8 mouse cellular contexts compared by ENCODE assay signal in the genomic region with DNA sequence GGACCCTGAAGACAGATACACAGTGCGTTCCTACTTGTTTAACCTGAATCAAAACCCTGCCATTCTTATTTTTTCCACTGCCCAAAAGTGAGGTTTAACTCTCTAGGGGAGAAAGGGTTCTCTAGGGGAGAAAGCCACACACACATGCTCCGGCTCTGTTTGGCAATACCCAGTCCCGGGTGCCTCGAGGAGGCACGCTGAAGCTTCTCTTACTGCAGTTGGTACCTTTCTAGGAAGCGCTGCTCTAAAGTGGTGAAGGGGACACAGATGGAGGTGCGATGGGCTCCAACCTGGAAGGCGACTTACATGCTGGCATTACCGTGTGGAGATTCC. TPM values are rescaled to one million over a fixed set of nuclear protein-coding genes. Genes with fewer than 3 reads are reported as not detected.
A peak's percentile ranks its signal among the peaks of the same experiment; 100 is the strongest.
DNase-seq lines count a peak whose midpoint lies in the region; ATAC-seq and TF ChIP-seq lines count a peak whose summit lies in the region.

No protein-coding gene starts in this region.

- intact Hi-C loops in left cerebral cortex, postnatal 10 days (cut with DNase I), result no loop called here

- DNase-seq in lung, adult 2 months, result no peak
- DNase-seq in lung, adult 18-20 months, result no peak
- no peak for DNase-seq in left cerebral cortex, postnatal 10 days (ENCODE audit: extremely low spot score in 1 of 2, low spot score in 2 of 2)
- DNase-seq in adrenal gland, adult 8-10 months, result no peak
- no peak for DNase-seq in right cerebral cortex, postnatal 14 days

- H3K9me3 ChIP-seq in intestine, embryonic 16.5 days (ENCODE audit: control insufficient read depth, low read length), result no peaks in the 10 kb centered on the region

- H3K27ac ChIP-seq in embryonic fibroblast, embryonic 13.5 days (ENCODE audit: insufficient read depth, low read length), result no peak overlapping the region
- H3K27ac ChIP-seq in intestine, embryonic 16.5 days (ENCODE audit: low read length), result no peak overlapping the region

- H3K27me3 ChIP-seq in intestine, embryonic 16.5 days (replicated peaks; ENCODE audit: control insufficient read depth, insufficient read depth, low read length), result peaks cover 10% of the 10 kb centered on the region; the same call in 1 of the 2 replicates
- H3K27me3 ChIP-seq in myocyte (ENCODE audit: control insufficient read depth, insufficient read depth, insufficient read length), result no peaks in the 10 kb centered on the region

- no peak for TF ChIP-seq CTCF in lung, adult 2 months (IDR thresholded peaks at IDR 0.05; ENCODE audit: insufficient read depth, low read length)
- no peak for TF ChIP-seq CTCF in embryonic fibroblast, embryonic 13.5 days (IDR thresholded peaks at IDR 0.05; ENCODE audit: borderline replicate concordance, insufficient read depth, low read length)

- peaks cover 13% of the 10 kb centered on the region for H3K79me2 ChIP-seq in myocyte (ENCODE audit: control insufficient read depth, insufficient read depth)

- peak overlapping the region; percentile 45 for H3ac ChIP-seq in myocyte (ENCODE audit: control insufficient read depth, insufficient read length)

- H3K36me3 ChIP-seq in intestine, embryonic 16.5 days (ENCODE audit: control insufficient read depth, insufficient read depth, low read length), result no peaks in the 10 kb centered on the region
- H3K36me3 ChIP-seq in myocyte (ENCODE audit: control insufficient read depth, insufficient read depth), result no peaks in the 10 kb centered on the region

- H3K4me1 ChIP-seq in lung, adult 2 months (ENCODE audit: control insufficient read depth, insufficient read depth, low read length), result no peaks in the 10 kb centered on the region; the same call in 1 of the 2 replicates
- H3K4me1 ChIP-seq in embryonic fibroblast, embryonic 13.5 days (ENCODE audit: control insufficient read depth, insufficient read depth, low read length), result no peaks in the 10 kb centered on the region
- peaks cover 5% of the 10 kb centered on the region; the same call in 1 of the 2 replicates for H3K4me1 ChIP-seq in intestine, embryonic 16.5 days (ENCODE audit: control insufficient read depth, insufficient read depth, low read length)

- TF ChIP-seq POLR2A in lung, adult 2 months (IDR thresholded peaks at IDR 0.05; ENCODE audit: borderline replicate concordance, extremely low read depth, low read depth, low read length), result no peak
- no peak for TF ChIP-seq POLR2A in embryonic fibroblast, embryonic 13.5 days (IDR thresholded peaks at IDR 0.05; ENCODE audit: low read depth, low read length)
- no peak for TF ChIP-seq POLR2A in myocyte (IDR thresholded peaks at IDR 0.05; ENCODE audit: insufficient read length, low read depth)

- peak overlapping the region; percentile 79 for H3K9ac ChIP-seq in intestine, embryonic 16.5 days (ENCODE audit: low read depth, low read length)

- peak; percentile 19 for ATAC-seq in intestine, embryonic 16.5 days

- peak overlapping the region; percentile 100 for H3K4me2 ChIP-seq in intestine, embryonic 16.5 days (ENCODE audit: low read depth, low read length)
- H3K4me2 ChIP-seq in myocyte (ENCODE audit: low read depth), result peak overlapping the region; percentile 76

- 6% methylated on average over 9 of the region's 9 CpGs for WGBS in lung, adult 2 months
- WGBS in intestine, embryonic 16.5 days, result 10% methylated on average over 9 of the region's 9 CpGs

- H3K4me3 ChIP-seq in lung, adult 2 months (replicated peaks; ENCODE audit: extremely low read depth, low read depth, low read length), result peak overlapping the region; percentile 61
- H3K4me3 ChIP-seq in embryonic fibroblast, embryonic 13.5 days (ENCODE audit: insufficient read depth, low read length), result peak overlapping the region; percentile 67
- H3K4me3 ChIP-seq in intestine, embryonic 16.5 days (ENCODE audit: low read length), result peak overlapping the region; percentile 81
- peak overlapping the region; percentile 41 for H3K4me3 ChIP-seq in myocyte

TF ChIP-seq in myocyte, 11 proteins besides CTCF, POLR2A, EP300 and RAD21:
- TF ChIP-seq SRF (IDR thresholded peaks at IDR 0.05; ENCODE audit: control insufficient read depth, insufficient read length, low read depth), result no peak
- no peak for TF ChIP-seq REST (IDR thresholded peaks at IDR 0.05; ENCODE audit: insufficient read depth, insufficient read length)
- TF ChIP-seq MAX (IDR thresholded peaks at IDR 0.05; ENCODE audit: low read depth), result no peak
- TF ChIP-seq POLR2AphosphoS2 (IDR thresholded peaks at IDR 0.05; ENCODE audit: insufficient read length, low read depth), result no peak
- TF ChIP-seq TCF12 (IDR thresholded peaks at IDR 0.05; ENCODE audit: insufficient read depth, poor library complexity, severe bottlenecking), result no peak
- TF ChIP-seq MYOD1 (IDR thresholded peaks at IDR 0.05; ENCODE audit: control insufficient read depth in 1 of 3, insufficient read length in 2 of 3, low read depth in 2 of 3), result no peak
- TF ChIP-seq E2F4 (IDR thresholded peaks at IDR 0.05; ENCODE audit: insufficient read depth), result no peak

RNA-seq across cellular contexts. Expression of gene Adgrg6, which starts 0.9 kb away (rescaled TPM):
- 22.0 and 25.7 TPM in 2 replicates for polyA plus RNA-seq in lung, adult 2 months (2012; rRNA removed)
- polyA plus RNA-seq in embryonic fibroblast, embryonic 13.5 days (2011; ENCODE audit: insufficient read length, low read depth, missing spikeins), result 31.4 and 38.6 TPM in 2 replicates
- polyA plus RNA-seq in intestine, embryonic 16.5 days (2015; fragmentation: Nextera tagmentation; extraction: Ambion mirVana), result 1.4 and 2.0 TPM in 2 replicates
- 9.3 TPM for polyA plus RNA-seq in myocyte (2012; fragmentation: generic; extraction: Trizol)
- total RNA-seq in left cerebral cortex, postnatal 10 days (2021), result 1 to 10 TPM; 3.3 to 4.7 TPM
- total RNA-seq in adrenal gland, adult 8-10 months (2022), result 1 to 10 TPM; 1.8 to 3.4 (median 2.1) TPM
